Mouse (Mus musculus): ENCODE results near the gene Pitpnm2. TPM values are rescaled to one million over a fixed set of nuclear protein-coding genes. Genes with fewer than 3 reads are reported as not detected.

Pitpnm2 gene
- polyA plus RNA-seq, 1 experiment from 2014 or later, result 33.9 TPM

DNA sequence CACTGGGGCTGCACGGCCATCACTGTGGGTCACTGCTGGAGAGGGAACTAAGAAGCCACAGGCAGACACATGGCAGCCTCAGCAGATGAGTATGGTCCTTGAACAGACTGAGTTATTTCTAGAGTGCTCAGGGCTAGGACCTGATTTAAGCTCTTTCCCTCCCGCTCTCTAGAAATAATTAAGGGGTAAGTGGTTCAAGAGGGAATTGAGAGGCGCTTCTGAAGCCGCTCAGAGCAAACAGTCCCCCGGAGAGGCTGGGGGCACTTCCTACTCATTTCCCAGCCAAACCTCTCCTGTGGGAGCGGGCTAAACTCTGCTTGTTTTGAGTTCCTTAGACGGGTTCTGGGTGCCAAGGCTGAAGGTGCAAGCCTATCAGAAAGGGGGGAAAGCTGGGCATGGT lies 98.7 kb downstream of the Pitpnm2 start:
- no peak for DNase-seq (ENCODE audit: low spot score)

DNA sequence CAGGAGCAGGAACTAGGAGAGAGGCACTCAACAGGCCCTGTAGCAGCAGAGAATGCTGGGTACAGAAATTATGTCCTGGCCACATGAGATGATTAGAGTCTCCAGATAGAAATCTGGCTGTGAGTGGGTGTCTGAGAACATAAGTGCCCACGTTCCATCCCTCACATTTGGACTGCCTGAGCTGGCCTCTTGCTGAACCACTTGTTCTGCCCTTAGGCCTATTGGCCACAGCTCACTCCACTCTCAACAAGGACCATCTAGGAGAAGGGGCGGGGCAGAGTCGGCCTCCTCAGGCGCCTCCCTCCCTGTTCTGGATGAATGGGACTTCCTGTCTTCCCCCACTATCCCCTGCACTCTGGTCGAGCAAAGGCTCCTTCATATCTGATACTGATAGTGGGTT lies 100.5 kb downstream of the Pitpnm2 start:
- no peak for DNase-seq (ENCODE audit: low spot score)

DNA sequence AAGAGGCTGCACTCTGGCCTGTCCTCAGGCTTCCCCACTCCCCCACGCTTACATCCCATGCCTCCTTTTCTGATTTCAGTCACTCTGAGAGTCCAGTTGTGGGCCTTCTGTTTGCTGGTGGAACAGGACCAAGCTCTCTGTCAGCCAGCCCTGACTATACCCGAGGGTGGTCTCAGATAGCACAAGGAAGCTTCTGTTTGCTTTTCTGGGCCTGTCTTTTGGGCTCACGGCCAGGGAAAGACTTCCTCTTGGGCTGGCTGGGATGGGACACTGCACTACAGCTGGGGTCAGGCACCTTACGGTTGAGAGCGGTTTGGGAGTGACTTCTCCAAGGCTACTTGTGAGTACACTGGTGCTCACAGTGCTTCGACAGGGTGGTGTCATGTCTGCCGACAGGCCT lies 111.5 kb downstream of the Pitpnm2 start:
- no peak for DNase-seq (ENCODE audit: low spot score)

DNA sequence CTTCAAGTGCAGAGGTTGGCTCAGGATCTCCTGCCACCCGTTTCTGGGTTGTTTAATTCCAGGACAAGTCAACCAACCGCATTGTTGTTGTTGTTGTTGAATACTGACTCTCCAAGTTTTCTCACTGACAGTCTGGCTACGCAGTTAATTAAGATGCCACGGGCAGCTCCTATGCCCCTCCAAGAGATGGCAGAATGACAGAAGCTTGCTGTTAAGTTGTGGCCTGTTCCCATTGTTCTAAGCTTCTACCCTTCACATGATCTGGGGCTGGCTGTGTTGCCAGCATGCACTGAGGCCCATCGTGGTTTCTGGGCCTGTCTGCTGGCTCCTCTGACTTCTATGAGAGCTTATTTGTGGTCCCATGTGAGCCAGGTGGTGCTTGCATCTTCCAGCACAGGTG lies 115.3 kb downstream of the Pitpnm2 start:
- DNase-seq (ENCODE audit: low spot score), result no peak

DNA sequence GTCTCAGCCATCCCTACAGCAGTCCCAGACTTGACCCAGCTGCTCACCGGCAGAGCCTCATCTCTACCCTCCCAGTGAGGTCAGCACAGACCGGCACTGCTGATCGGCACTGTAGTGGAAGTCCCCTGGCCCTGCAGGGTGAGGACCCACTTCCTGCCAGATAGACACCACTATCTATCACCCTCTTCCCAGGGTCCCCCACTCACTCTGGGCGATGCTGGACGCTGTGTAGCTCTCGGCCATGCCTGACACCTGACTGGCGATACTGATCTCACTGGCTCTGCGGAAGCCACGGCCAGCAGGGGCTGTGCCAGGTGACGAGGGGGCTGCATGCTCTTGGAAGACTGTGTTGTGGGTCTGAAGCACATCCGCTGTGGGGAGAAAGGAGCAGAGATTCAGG lies 124.5 kb downstream of the Pitpnm2 start:
- DNase-seq (ENCODE audit: low spot score), result no peak

DNA sequence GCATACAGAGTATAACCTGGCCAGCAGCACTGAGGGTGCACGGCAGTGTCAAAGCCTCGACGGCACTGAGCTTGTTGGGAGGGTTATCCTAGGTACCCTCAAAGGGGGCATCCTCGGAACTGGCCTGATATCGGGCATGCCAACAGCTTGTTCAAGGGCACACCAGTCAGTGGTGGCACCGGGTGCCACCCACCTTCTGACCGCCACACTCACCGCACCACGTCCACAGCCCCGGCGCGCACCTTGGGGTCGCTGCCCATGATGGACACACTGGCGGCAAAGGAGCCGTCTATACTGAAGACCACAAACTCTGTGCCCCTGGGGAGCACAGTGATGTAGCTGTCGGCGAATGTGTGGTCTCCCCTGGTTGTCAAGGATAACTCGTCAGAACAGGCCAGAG lies 127.2 kb downstream of the Pitpnm2 start:
- no peak for DNase-seq (ENCODE audit: low spot score)

DNA sequence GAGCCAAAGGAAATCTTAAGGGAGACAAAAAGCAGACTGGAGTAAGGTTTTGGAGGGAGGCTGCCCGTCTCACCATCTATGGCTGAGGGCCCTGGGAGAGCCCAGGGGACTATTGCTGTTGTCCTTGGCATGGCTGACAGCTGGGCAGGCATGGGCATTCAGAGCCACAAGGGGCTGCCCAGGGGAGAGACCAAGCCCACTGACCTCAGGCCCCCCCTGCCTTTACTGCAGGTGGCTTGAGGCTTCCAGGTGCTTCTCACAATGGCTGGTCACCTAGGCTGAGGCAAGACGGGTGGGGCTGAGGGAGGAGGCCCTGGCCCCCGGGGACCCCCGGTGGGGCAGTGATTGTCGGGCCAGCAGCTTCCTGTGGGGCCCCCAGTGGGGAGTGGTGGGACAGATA lies 130.4 kb downstream of the Pitpnm2 start:
- no peak for DNase-seq (ENCODE audit: low spot score)

DNA sequence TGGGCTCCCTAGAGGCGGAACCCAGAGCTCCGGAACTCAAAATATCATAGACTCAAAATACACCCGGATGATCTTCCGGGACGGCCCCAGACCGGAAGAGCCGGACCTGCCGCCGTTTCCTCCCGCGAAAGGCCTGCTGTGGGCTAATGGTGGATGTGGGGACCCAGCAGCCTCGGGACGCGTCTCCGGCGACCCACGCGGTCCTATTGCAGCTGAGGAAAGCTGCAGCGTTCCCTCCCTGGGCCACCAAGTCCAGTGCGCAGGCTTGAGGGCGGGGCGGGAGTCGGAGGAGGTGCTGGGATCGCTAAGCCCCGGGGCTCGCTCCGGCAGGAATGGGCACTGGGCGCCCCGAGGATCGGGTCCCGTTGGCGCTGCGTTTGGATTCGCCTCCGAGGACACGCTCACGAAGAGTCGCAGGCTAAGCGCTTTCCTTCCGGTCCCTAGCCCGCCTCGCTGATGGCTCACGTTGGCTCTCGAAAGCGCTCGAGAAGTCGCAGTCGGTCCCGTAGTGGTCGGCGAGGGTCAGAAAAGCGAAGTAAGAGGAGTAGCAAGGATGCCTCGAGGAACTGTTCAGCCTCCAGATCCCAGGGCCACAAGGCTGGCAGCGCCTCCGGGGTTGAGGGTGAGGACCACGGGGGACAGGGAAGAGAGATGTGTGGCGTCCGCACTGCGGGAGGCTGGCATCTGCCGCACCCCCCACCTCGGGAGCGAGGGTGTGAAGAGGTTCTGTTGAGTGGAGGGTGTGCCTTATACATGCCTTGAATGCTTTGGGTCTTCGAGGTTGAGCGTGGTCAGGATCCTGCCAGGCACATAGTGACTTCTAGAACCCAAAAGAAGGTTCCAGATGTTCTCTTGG lies 133.3 kb downstream of the Pitpnm2 start, which contains the start of gene Arl6ip4:
Gene Arl6ip4, plus strand, starts transcription at position 100 of the 856 bp plus-strand sequence.
- DNase-seq (ENCODE audit: low spot score), result peak; percentile 77

DNA sequence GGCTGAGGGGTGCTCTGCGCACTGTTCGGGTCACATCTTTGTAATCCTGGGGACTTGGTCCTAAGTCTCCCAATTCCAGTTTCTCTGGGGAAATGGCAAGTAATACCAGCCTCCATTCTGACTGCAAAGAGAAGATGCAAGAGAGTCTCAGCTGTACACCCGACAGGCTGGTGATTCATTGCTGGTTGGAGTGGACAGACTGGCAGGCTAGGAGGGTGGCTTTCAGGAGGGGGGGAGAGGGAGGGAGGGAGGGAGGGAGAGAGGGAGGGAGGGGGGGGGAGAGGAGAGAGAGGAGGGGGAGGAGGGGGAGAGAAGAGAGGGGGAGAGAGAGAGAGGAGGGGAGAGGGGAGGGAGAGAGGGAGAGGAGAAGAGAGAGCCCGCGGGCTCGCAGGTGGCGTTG lies 134.0 kb downstream of the Pitpnm2 start:
- no peak for DNase-seq (ENCODE audit: low spot score)

DNA sequence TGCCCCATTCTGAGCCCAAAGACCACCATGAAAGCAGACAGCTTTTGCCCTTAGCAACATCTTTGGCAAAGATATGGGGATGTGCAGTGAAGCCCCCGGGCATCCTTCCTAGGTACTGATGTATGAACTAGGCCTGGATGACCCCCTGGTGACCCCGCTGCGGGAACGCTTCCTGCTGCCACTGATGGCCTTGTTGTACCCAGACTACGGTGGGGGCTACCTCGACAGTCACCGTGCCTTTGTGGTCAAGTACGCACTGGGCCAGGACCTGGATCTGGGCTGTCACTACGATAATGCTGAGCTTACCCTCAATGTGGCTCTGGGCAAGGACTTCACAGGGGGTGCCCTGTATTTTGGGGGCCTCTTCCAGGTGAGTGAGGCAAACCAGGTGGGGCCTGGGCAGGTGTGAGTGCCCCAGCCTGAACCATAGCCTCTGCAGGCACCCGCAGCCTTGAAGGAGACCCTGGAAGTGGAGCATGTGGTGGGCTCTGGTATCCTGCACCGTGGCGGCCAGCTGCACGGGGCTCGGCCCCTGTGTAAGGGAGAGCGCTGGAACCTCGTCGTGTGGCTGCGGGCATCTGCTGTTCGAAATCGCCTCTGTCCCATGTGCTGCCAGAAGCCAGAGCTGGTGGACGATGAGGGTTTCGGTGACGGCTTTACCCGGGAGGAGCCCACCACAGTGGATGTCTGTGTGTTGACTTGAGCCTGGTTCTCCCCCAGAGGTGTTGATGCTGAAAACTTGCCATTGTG lies 135.1 kb downstream of the Pitpnm2 start:
- DNase-seq (ENCODE audit: low spot score), result no peak

DNA sequence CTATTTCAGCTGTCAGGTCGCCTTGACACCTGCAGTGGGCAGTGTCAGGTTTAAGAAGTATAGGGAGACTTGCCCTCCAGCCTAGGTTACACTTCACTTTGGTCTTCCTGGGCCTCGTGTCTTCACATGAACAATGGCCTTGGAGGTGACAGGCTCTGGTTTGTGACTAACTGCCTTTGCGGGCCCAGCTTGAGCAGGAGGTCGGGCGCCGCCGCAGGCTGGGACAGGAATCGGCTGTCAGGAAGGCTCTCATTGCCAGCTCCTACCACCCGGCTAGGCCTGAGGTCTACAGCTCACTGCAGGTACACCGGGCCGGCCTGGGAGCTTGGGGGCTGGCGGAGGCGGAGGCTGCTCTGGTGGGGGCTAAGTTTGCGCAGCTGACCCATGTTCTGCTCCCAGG lies 136.5 kb downstream of the Pitpnm2 start:
- peak; percentile 72 for DNase-seq (ENCODE audit: low spot score)

DNA sequence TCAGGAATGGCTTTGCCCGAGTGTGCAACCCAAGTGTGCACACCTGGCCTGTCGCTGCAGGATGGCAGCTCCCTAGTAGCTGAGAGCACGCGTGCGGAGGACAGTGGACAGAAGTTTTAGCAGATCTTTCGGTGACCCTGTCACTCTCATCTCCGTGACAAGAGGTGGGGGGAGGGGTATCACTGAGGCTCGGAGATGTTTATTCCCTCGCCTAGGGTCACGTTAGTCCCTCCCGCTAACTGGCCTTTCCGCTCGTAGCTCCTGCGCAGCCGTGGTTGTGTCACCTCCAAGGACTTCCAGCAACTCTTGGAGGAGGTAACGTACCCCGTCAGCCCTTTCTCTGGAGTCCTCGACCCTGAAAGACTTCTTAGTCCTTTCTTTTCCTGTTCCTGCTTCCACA lies 137.0 kb downstream of the Pitpnm2 start:
- no peak for DNase-seq (ENCODE audit: low spot score)

DNA sequence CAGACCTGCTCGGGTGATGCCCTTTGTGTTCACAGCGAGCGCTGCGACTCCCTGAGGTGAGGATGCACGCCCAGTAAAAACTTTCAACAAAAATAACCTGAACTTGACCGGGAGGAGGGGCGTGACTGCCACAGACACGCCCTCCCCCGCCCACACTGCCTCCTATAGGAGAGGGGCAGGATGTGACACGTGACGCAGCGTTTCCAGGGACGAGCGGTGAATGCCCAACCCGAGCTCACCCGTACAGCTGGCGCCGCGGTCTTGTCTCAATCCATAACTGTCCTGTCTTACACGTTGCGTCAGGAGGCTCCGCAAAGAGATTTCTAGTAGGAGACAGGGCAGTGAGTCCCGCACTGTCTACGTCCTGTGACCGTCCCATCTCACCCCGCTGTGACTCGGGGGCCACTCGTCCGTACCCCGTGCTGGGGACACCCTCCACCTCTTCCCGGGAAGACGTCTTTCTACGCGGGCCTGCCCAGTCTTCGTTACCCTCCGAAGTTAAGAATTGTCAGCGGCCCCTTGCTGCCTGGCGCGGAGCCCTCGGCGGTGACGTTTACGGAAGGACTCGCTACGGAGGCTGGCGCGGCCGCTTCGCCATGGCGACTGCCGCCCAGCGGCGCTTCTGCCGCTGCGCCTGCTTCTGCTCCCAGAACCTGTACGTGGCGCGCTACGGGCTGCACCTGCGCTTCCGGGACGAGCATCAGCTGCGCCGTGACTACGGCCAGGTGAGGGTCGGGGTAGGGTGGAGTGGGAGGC lies 137.6 kb downstream of the Pitpnm2 start, which contains the start of gene Ogfod2:
Gene Ogfod2, plus strand, starts transcription at position 556 of the 756 bp plus-strand sequence.
- peak; percentile 97 for DNase-seq (ENCODE audit: low spot score)

DNA sequence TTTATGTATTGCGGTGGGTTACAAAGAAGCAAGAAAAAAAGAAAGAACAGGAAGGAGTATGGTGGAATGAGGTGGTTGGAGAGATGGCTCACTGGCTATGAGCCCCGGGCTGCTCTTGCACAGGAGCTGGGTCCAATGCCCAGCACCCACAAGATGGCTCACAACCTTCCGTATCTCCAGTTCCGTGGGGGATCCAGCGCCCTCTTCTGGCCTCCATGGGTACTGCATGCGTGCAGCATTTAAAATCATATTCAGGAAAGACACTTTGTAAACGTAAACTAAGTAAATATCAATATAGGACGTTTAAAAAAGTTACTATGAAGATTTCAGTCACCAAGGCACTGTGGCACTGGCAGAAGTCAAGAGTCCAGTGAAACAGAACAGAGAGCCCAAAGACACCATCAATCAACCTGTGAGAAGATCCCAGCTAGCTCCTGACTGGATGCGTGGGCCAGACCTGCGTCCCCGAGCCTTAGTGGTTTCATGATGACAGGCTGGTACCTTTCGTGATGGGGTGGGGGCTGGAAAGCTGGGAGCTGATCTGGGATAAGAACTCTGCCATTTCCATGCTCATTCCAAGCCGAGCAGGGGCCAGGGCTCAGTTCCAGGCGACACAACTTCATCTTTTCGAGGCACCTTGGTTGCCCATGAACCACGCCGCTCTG lies 138.4 kb downstream of the Pitpnm2 start:
- peak; percentile 60 for DNase-seq (ENCODE audit: low spot score)

DNA sequence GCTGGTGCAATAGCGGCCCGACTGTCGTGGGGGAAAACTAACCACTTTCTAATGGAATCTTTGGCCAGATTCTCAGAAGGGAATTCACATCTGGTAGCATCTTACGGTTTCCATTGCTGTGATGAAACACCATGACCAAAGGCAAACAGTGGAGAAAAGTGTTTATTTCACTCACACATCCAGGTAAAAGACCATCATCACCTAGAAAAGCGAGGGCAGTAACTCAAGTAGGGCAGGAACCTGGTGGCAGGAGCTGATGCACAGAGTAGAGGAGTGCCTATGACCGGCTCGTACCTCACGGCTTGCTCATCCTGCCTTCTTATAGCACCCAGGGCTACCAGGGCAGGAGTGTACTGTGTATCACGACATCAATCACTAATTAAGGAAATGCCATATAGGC lies 146.0 kb downstream of the Pitpnm2 start:
- no peak for DNase-seq (ENCODE audit: low spot score)

DNA sequence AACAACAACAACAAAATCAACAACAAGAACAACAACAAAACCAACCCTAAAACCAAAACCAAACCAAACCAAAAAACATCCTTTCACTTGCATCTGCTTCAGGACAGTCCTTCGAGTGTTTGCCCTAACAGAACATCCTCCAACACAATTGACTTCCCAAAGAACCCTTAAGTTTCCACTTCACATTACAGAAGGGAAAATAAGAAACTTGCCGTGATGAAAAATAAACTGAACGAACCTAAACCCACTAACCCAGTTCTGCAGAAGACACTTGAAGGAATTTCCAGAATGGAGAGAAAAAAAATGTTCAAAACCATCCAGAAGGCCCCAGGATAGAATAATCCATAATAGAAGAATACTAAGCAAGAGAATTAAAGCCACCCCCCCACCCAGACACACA lies 146.5 kb downstream of the Pitpnm2 start:
- DNase-seq (ENCODE audit: low spot score), result no peak

DNA sequence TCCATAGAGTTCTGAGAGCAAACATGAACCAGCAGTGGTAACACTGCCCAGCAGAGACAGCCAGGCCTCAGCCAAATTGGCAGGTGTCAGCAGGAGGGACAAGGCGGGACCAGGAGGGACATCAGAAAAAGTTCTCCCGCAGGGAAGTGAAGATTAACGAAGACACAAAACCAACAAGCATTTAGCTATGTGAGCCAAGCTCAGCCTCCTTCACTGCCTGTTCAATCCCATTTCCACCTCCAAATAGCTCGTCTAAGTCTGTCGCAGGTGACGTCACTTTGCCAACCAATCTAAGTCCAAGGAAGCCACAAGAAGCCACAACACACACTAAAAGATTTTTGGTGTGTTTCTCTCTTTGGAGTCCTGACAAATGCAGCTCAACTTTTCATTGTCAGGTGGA lies 147.2 kb downstream of the Pitpnm2 start:
- no peak for DNase-seq (ENCODE audit: low spot score)

DNA sequence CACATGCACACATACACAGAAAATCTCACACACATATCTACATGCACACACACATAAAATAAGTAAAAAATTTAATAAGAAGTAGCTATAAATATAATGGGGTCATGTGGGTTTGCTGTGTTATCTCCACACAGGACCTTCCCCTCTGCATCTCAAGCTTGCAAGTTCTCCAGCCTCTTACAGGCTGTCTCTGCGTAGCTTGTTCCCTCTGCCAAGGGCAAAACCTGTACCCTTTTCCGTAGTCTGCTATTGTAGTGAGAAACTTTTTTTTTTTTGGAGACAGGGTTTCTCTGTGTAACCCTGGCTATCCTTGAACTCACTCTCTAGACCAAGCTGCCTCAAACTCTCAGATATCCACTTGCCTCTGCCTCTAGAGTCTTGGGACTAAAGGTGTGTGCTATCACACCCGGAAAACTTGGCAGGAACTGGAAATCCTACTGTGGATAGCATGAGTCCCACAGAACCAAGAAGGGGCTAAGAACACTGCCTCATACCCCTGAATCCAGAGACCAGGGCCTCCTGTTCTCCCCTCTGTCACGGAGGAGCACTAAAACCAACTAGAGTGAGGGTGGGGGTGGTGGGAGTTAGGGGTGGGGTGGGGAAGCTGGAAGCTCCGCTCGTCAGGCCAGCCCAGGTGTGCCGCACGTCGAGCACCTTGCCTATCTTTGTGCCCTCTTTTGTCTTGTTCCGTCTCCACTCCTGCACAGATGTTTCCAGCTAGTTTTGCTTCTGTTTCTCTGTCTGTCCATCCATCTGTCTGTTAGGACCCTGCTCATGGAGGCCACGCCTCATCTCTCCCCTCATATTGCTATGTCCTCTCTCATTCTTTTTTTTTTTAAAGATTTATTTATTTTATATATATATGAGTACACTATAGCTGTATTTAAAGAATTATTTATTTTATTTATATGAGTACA lies 149.2 kb downstream of the Pitpnm2 start:
- DNase-seq (ENCODE audit: low spot score), result no peak

DNA sequence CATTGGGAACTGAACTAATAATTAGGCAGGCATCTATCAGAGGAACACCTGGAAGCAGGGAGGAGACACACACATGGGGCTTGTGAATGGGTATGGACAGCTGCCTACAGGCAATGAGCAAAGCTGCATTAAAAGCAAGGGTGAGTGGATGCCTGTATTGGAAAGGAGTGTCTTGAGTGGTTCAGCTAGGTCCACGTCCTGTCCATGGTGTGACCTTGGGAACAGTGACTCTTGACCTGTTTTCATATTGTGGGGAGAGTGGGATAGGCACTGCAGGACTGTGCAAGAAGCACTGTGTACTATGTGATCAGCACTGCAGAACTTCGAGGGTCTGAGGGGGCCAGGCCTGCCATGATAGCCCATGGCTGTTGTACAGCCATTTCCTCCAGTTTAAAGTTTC lies 150.6 kb downstream of the Pitpnm2 start:
- DNase-seq (ENCODE audit: low spot score), result no peak

DNA sequence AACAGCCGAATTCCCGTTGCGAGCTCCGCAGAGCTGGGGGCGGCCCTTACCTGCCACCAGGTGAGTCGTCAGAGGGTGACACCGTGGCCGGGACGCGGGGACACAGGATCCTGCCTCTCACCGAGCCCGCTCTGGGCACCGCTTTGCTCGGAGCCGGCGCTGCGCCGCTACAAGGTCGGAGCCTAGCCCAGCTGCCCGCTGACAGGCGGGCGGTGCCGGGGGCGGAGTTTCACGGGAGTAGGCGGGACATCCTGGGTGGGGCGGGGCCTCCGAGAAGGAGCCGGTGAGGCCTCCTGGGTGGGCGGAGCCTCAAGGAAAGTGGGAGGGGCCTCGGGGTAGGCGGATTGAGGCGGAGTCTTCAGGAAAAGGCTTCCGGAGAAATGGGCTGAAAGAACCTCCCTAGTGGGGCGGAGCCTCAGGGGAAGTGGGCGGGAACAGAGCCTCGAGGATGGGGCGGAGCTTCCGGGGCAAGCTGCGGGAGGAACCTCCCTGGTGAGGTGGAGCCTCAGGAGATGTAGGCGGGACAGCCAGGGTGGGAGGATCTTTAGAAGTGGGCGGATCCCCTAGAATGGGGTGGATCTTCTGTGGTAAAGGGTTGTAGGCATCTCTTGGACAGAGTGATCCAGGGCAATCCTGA lies 153.8 kb downstream of the Pitpnm2 start, which contains the start of gene Abcb9:
Gene Abcb9, minus strand, starts transcription at position 203 of the 637 bp plus-strand sequence.
- DNase-seq (ENCODE audit: low spot score), result peak; percentile 95

Measured in thymus, postnatal 0 days (tissue).